Mouse (Mus musculus): ENCODE data around the gene March4. TPM values are rescaled to one million over a fixed set of nuclear protein-coding genes. Genes with fewer than 3 reads are reported as not detected.

The March4 gene
- polyA plus RNA-seq, 1 experiment: not detected

- no peak overlapping the region for H3K4me3 ChIP-seq (replicated peaks)
- no peaks in the 10 kb centered on the region for H3K9me3 ChIP-seq (ENCODE audit: control insufficient read depth, low read length)
- H3K36me3 ChIP-seq (ENCODE audit: control insufficient read depth): no peaks in the 10 kb centered on the region
- TF ChIP-seq TAL1 (IDR thresholded peaks at IDR 0.05; ENCODE audit: low read length) (no peak), GATA1 (IDR thresholded peaks at IDR 0.05; ENCODE audit: low read length) (no peak)
- no peaks in the 10 kb centered on the region for H3K4me1 ChIP-seq (ENCODE audit: control insufficient read depth)
- peaks cover 28% of the 10 kb centered on the region for H3K27me3 ChIP-seq (ENCODE audit: control insufficient read depth)
Measured at GRCm38 (mm10) chr1:72574608-72575007, 37.9 kb upstream of the March4 start.

GRCm38 (mm10) chr1:72574047-72574446, 37.3 kb upstream of the March4 start:
- Histone ChIP-seq H3K27me3 (ENCODE audit: control insufficient read depth) (peaks cover 24% of the 10 kb centered on the region), H3K4me3 (replicated peaks) (no peak overlapping the region), H3K4me1 (ENCODE audit: control insufficient read depth) (no peaks in the 10 kb centered on the region), H3K36me3 (ENCODE audit: control insufficient read depth) (no peaks in the 10 kb centered on the region), H3K9me3 (ENCODE audit: control insufficient read depth, low read length) (no peaks in the 10 kb centered on the region)
- TF ChIP-seq TAL1 (IDR thresholded peaks at IDR 0.05; ENCODE audit: low read length) (no peak), GATA1 (IDR thresholded peaks at IDR 0.05; ENCODE audit: low read length) (no peak)

GRCm38 (mm10) chr1:72568725-72569124, 32.0 kb upstream of the March4 start:
- Histone ChIP-seq H3K9me3 (ENCODE audit: control insufficient read depth, low read length) (no peaks in the 10 kb centered on the region), H3K4me1 (ENCODE audit: control insufficient read depth) (no peaks in the 10 kb centered on the region), H3K4me3 (replicated peaks) (no peak overlapping the region), H3K27me3 (ENCODE audit: control insufficient read depth) (no peaks in the 10 kb centered on the region), H3K36me3 (ENCODE audit: control insufficient read depth) (no peaks in the 10 kb centered on the region)
- TF ChIP-seq TAL1 (IDR thresholded peaks at IDR 0.05; ENCODE audit: low read length) (no peak), GATA1 (IDR thresholded peaks at IDR 0.05; ENCODE audit: low read length) (no peak)

- TF ChIP-seq TAL1 (IDR thresholded peaks at IDR 0.05; ENCODE audit: low read length) (no peak), GATA1 (IDR thresholded peaks at IDR 0.05; ENCODE audit: low read length) (no peak)
- Histone ChIP-seq H3K4me3 (replicated peaks) (no peak overlapping the region), H3K36me3 (ENCODE audit: control insufficient read depth) (no peaks in the 10 kb centered on the region), H3K4me1 (ENCODE audit: control insufficient read depth) (no peaks in the 10 kb centered on the region), H3K9me3 (ENCODE audit: control insufficient read depth, low read length) (no peaks in the 10 kb centered on the region), H3K27me3 (ENCODE audit: control insufficient read depth) (no peaks in the 10 kb centered on the region)
Measured at GRCm38 (mm10) chr1:72567056-72567455, 30.3 kb upstream of the March4 start.

DNA sequence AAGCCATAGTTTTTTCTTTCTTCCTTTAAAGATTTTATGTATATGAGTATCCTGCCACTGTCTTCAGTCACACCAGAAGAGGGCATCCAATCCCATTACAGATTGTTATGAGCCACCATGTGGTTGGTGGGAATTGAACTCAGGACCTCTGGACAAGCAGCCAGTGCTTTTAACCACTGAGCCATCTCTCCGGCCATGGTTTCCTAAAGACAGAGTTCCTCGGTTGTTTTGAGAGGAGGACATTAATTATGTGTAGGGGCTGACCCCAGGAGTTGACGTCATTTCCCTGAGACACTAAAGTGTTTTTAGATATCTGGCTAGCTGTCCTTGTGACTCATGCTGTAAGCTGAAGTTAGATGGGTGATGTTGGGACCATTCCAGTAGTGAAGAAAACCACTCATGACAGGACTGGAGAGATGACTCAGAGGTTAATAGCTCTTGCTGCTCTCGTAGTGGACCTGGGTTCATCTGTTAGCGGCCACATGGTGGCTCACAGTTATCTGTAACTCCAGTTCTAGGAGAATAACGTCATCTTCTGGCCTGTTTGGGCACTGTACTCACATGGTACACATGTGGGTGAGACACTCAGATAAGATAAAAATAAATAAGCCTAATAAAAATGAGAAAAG, 27.7 kb upstream of the March4 start:
- Histone ChIP-seq H3K4me3 (replicated peaks) (no peak overlapping the region), H3K4me1 (ENCODE audit: control insufficient read depth) (no peaks in the 10 kb centered on the region), H3K36me3 (ENCODE audit: control insufficient read depth) (no peaks in the 10 kb centered on the region), H3K9me3 (ENCODE audit: control insufficient read depth, low read length) (no peaks in the 10 kb centered on the region), H3K27me3 (ENCODE audit: control insufficient read depth) (no peaks in the 10 kb centered on the region)
- no peak for TF ChIP-seq GATA1 (IDR thresholded peaks at IDR 0.05; ENCODE audit: low read length)
- no peak for TF ChIP-seq TAL1 (IDR thresholded peaks at IDR 0.05; ENCODE audit: low read length)

- H3K9me3 ChIP-seq (ENCODE audit: control insufficient read depth, low read length): no peaks in the 10 kb centered on the region
- TF ChIP-seq GATA1 (IDR thresholded peaks at IDR 0.05; ENCODE audit: low read length) (no peak), TAL1 (IDR thresholded peaks at IDR 0.05; ENCODE audit: low read length) (no peak)
- H3K27me3 ChIP-seq (ENCODE audit: control insufficient read depth): no peaks in the 10 kb centered on the region
- no peaks in the 10 kb centered on the region for H3K36me3 ChIP-seq (ENCODE audit: control insufficient read depth)
- H3K4me3 ChIP-seq (replicated peaks): no peak overlapping the region
- H3K4me1 ChIP-seq (ENCODE audit: control insufficient read depth): no peaks in the 10 kb centered on the region
Measured at GRCm38 (mm10) chr1:72558625-72559024, 21.9 kb upstream of the March4 start.

DNA sequence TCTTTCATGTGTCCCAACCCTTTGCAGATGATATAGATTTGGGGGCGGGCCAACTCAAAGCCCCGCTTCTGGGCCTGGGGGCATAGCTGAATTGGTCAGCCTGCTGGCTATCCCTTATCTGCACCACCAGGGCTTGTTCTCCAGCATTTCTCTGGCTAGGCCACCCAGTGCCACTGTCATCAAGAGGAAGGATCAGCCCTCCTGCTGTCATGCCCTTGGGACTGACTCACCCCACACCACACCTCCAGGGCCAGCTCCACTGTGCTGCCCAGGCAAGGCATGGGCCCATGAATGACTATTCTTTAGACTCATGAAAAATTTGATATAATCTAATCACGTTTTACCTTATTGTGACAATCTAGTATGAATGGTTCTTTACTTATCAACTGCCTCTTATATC, 19.7 kb upstream of the March4 start:
- H3K4me3 ChIP-seq (replicated peaks): no peak overlapping the region
- no peaks in the 10 kb centered on the region for H3K4me1 ChIP-seq (ENCODE audit: control insufficient read depth)
- no peak for TF ChIP-seq GATA1 (IDR thresholded peaks at IDR 0.05; ENCODE audit: low read length)
- TF ChIP-seq TAL1 (IDR thresholded peaks at IDR 0.05; ENCODE audit: low read length): no peak
- H3K36me3 ChIP-seq (ENCODE audit: control insufficient read depth): no peaks in the 10 kb centered on the region
- no peaks in the 10 kb centered on the region for H3K27me3 ChIP-seq (ENCODE audit: control insufficient read depth)
- no peaks in the 10 kb centered on the region; the same call in 1 of the 2 replicates for H3K9me3 ChIP-seq (ENCODE audit: control insufficient read depth, low read length)

DNA sequence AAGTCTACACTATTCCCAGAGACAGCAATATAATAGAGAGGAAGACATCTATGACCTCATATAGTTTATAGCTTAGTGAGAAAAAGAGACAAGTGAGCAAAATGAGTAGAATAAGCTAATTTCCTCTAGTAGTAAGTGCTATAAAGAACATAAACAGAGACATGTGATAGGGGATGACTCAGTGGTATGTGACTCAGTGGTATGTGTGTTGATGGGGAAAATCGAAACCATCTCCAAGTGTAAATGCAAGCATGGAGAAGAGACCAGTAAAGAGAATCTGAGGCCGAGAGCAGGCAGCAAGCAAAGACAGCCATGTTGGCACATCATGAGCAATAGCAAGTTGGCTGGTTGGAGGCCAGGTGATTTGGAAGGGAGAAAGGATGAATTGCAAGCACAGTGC, 13.6 kb upstream of the March4 start:
- Histone ChIP-seq H3K4me1 (ENCODE audit: control insufficient read depth) (no peaks in the 10 kb centered on the region), H3K4me3 (replicated peaks) (no peak overlapping the region), H3K27me3 (ENCODE audit: control insufficient read depth) (no peaks in the 10 kb centered on the region), H3K36me3 (ENCODE audit: control insufficient read depth) (no peaks in the 10 kb centered on the region), H3K9me3 (ENCODE audit: control insufficient read depth, low read length) (no peaks in the 10 kb centered on the region; the same call in 1 of the 2 replicates)
- TF ChIP-seq TAL1 (IDR thresholded peaks at IDR 0.05; ENCODE audit: low read length): no peak
- no peak for TF ChIP-seq GATA1 (IDR thresholded peaks at IDR 0.05; ENCODE audit: low read length)

DNA sequence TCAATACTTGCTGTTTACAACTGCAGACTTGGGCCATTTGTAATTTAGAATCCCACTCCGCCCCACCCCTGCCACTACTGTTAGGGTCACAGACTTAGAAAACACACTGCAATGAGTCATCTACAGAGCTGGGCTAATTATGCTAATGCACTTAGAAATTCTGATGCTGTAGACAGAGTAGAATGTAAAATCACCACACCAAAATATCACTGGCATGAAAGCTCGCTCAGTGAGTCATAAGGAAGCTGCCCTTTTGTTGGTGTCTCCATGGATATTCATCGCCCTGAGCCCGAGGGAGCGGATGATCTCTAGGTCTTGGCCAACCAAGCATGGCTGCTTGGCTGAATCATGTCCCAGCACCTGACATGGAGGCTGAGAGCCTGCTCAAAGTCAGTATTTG, 1.5 kb upstream of the March4 start:
- no peaks in the 10 kb centered on the region for H3K4me1 ChIP-seq (ENCODE audit: control insufficient read depth)
- H3K27me3 ChIP-seq (ENCODE audit: control insufficient read depth): peaks cover 28% of the 10 kb centered on the region
- no peaks in the 10 kb centered on the region for H3K9me3 ChIP-seq (ENCODE audit: control insufficient read depth, low read length)
- no peak overlapping the region for H3K4me3 ChIP-seq (replicated peaks)
- TF ChIP-seq TAL1 (IDR thresholded peaks at IDR 0.05; ENCODE audit: low read length): no peak
- TF ChIP-seq GATA1 (IDR thresholded peaks at IDR 0.05; ENCODE audit: low read length): no peak
- H3K36me3 ChIP-seq (ENCODE audit: control insufficient read depth): no peaks in the 10 kb centered on the region
